Mouse (Mus musculus) olfactory bulb, adult 2 months (tissue): ENCODE measurements around the gene 5730409E04Rik. TPM values are rescaled to one million over a fixed set of nuclear protein-coding genes. Genes with fewer than 3 reads are reported as not detected.

Experiments
- H3K27ac ChIP-seq: fragments of 200-500 bp; 2 replicates; pipeline ENCODE4 v1.5.1; 2012; ENCODE audit warnings: low read depth, low read length; ENCODE audit not compliant: insufficient read depth
- H3K4me1 ChIP-seq: fragments of 200-500 bp; 2 replicates; pipeline ENCODE4 v1.6.1; 2012; ENCODE audit warnings: low read length; ENCODE audit not compliant: control insufficient read depth, insufficient read depth
- H3K4me3 ChIP-seq: fragments of 200-500 bp; 2 replicates; pipeline ENCODE4 v1.5.1; 2012; ENCODE audit warnings: mild to moderate bottlenecking, low read depth, low read length, moderate library complexity; ENCODE audit not compliant: insufficient read depth
- CTCF ChIP-seq: fragments of 200-500 bp; IDR thresholded peaks from 2 replicates; pipeline ENCODE4 v1.5.1; 2012; ENCODE audit warnings: low read depth, mild to moderate bottlenecking, low read length, moderate library complexity; ENCODE audit not compliant: insufficient read depth
- POLR2A ChIP-seq: fragments of 200-500 bp; IDR thresholded peaks from 2 replicates; pipeline ENCODE4 v1.6.1; 2012; ENCODE audit warnings: mild to moderate bottlenecking, low read depth, low read length, moderate library complexity; ENCODE audit not compliant: insufficient read depth
- WGBS: fragments of 180-500 bp; shearing (Covaris S2); methylation state at CpG from one replicate; pipeline ENCODE4 v1.1.7; 2018; 5-methylcytosine and 5-hydroxymethylcytosine counted together
- polyA plus RNA-seq: library from polyadenylated mRNA; stranded (reverse); fragments of >200 nt; gene quantifications from 2 replicates; pipeline ENCODE4 v1.2.4, GENCODE M21; 2012; ENCODE audit warnings: low replicate concordance; ENCODE audit not compliant: missing spikeins, insufficient read depth, insufficient read length

The 5730409E04Rik gene
- polyA plus RNA-seq, 1 experiment, result not detected

GRCm38 (mm10) chr4:126644333-126644963, 34.8 kb downstream of the 5730409E04Rik start:
- H3K4me1 ChIP-seq, result peaks cover 2% of the 10 kb centered on the region; the same call in 1 of the 2 replicates
- 78% methylated on average over 10 of the region's 10 CpGs for WGBS

GRCm38 (mm10) chr4:126647996-126648910, 38.6 kb downstream of the 5730409E04Rik start:
- TF ChIP-seq CTCF, result no peak
- no peak for TF ChIP-seq POLR2A
- Histone ChIP-seq H3K4me3 (no peak overlapping the region), H3K4me1 (peaks cover 2% of the 10 kb centered on the region; the same call in 1 of the 2 replicates), H3K27ac (no peak overlapping the region)
- WGBS, result 30% methylated on average over 24 of the region's 24 CpGs

More at GRCm38 (mm10) chr4:126644333-126644963, 34.8 kb downstream of the 5730409E04Rik start:
- no peak overlapping the region for H3K27ac ChIP-seq
- H3K4me3 ChIP-seq, result no peak overlapping the region
- no peak for TF ChIP-seq CTCF
- TF ChIP-seq POLR2A, result no peak

GRCm38 (mm10) chr4:126653148-126653547, 43.5 kb downstream of the 5730409E04Rik start:
- no peak for TF ChIP-seq POLR2A
- TF ChIP-seq CTCF, result no peak
- H3K27ac ChIP-seq, result no peak overlapping the region

GRCm38 (mm10) chr4:126655356-126655755, 45.7 kb downstream of the 5730409E04Rik start:
- 41% methylated on average over 9 of the region's 9 CpGs for WGBS
- H3K27ac ChIP-seq, result no peak overlapping the region
- H3K4me3 ChIP-seq, result no peak overlapping the region
- TF ChIP-seq POLR2A, result no peak
- no peak for TF ChIP-seq CTCF
- H3K4me1 ChIP-seq, result no peaks in the 10 kb centered on the region

More at GRCm38 (mm10) chr4:126653148-126653547, 43.5 kb downstream of the 5730409E04Rik start:
- H3K4me3 ChIP-seq, result no peak overlapping the region
- H3K4me1 ChIP-seq, result peaks cover 2% of the 10 kb centered on the region; the same call in 1 of the 2 replicates
- WGBS, result 73% methylated on average over 5 of the region's 5 CpGs

GRCm38 (mm10) chr4:126661249-126661648, 51.6 kb downstream of the 5730409E04Rik start:
- Histone ChIP-seq H3K4me3 (no peak overlapping the region), H3K4me1 (no peaks in the 10 kb centered on the region), H3K27ac (no peak overlapping the region)
- no peak for TF ChIP-seq CTCF
- TF ChIP-seq POLR2A, result no peak
- WGBS, result 47% methylated on average over 7 of the region's 7 CpGs

Other genes with a start within 250 kb of the 5730409E04Rik start
- 39.0 TPM in 1 of 2 replicates, not detected in the other for gene Ago3, start 180.3 kb upstream of the 5730409E04Rik start, polyA plus RNA-seq
- 173 TPM in 1 of 2 replicates, not detected in the other for gene Ago1, start 141.2 kb upstream of the 5730409E04Rik start, polyA plus RNA-seq
- gene Ago4, start 76.3 kb upstream of the 5730409E04Rik start, polyA plus RNA-seq, result not detected in 2 replicates
- gene Clspn, start 52.9 kb upstream of the 5730409E04Rik start, polyA plus RNA-seq, result not detected in 2 replicates
- not detected in 2 replicates for gene Psmb2, start 67.8 kb downstream of the 5730409E04Rik start, polyA plus RNA-seq
- not detected in 2 replicates for gene Tfap2e, start 126.4 kb downstream of the 5730409E04Rik start, polyA plus RNA-seq
- 194 and 284 TPM in 2 replicates for gene Ncdn, start 143.6 kb downstream of the 5730409E04Rik start, polyA plus RNA-seq
- not detected in 2 replicates for gene AU040320, start 143.7 kb downstream of the 5730409E04Rik start, polyA plus RNA-seq